Mouse (Mus musculus) embryonic fibroblast, embryonic 13.5 days (primary cell): Measurements from ENCODE around the gene Kcnma1.

ENCODE experiments used
- CTCF ChIP-seq: IDR thresholded peaks from 2 replicates; pipeline ENCODE4 v1.5.1; 2011; ENCODE audit warnings: mild to moderate bottlenecking, control low read depth, low read length, moderate library complexity, borderline replicate concordance; ENCODE audit not compliant: insufficient read depth
- POLR2A ChIP-seq: IDR thresholded peaks from 2 replicates; pipeline ENCODE4 v1.6.1; 2011; ENCODE audit warnings: low read depth, mild to moderate bottlenecking, control low read depth, low read length, moderate library complexity

- TF ChIP-seq POLR2A (no peak), CTCF (no peak)
Observed at GRCm38 (mm10) chr14:23386786-23387185, 627.5 kb downstream of the Kcnma1 start.
